10 mouse cellular contexts compared by ENCODE assay signal in the genomic region with DNA sequence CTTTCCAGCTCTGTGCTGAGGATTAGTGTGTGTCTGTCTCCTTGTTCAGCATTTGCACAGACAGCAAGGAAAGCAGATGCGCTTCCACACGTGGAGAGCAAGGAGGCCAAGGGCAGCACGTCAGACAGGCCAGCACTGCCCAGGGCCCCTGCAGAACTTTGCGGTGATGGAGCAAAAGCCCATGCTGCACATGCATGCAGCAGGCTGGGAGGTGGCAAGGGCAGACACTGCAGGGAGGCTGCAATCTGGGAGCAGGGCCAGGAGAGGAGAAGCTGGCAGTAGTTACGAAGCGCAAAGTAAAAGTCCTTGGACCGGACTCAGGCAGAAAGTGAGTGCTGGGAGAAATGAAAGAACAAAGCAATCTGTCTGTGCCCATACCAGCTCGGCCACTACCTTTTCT. TPM values are rescaled to one million over a fixed set of nuclear protein-coding genes. Genes with fewer than 3 reads are reported as not detected.
A peak's percentile ranks its signal among the peaks of the same experiment; 100 is the strongest.
DNase-seq lines count a peak whose midpoint lies in the region; ATAC-seq and TF ChIP-seq lines count a peak whose summit lies in the region.
"Had no signal": no experiment of that assay in that cellular context is flagged by ENCODE, and none has a peak within 500 bp of the region (broad histone marks: within the 10 kb centered on the region; RNA-seq: fewer than 3 reads in every experiment).

No protein-coding gene starts in this region.

- no peak for DNase-seq in heart, postnatal 0 days (ENCODE audit: low spot score)
- no peak for DNase-seq in heart, adult 8-10 months (ENCODE audit: low spot score)
- DNase-seq in neural tube, embryonic 10.5 days (ENCODE audit: extremely low spot score, low spot score) = no peak
- DNase-seq in cerebellum, adult 9-11 months = peak; percentile 67
- peak; percentile 58 for DNase-seq in right cerebral cortex, postnatal 25 days
- DNase-seq in urinary bladder, postnatal 10 days (ENCODE audit: low spot score) = no peak
- DNase-seq in spleen, adult 12 weeks (ENCODE audit: low spot score) = no peak
- DNase-seq: kidney, adult 9 months; liver had no signal

- no peak for TF ChIP-seq CTCF in heart, postnatal 0 days (IDR thresholded peaks at IDR 0.05; ENCODE audit: low read depth)

- H3K27ac ChIP-seq in heart, postnatal 0 days (ENCODE audit: low read depth) = no peak overlapping the region
- H3K27ac ChIP-seq in neural tube, embryonic 14.5 days (ENCODE audit: low read depth, low read length) = 0 out of 2 replicates have a peak overlapping the region, but pooled peaks have one; percentile 18

- no peak overlapping the region for H3K9ac ChIP-seq in heart, postnatal 0 days (replicated peaks; ENCODE audit: low read depth, low read length)
- H3K9ac ChIP-seq in neural tube, embryonic 14.5 days (replicated peaks; ENCODE audit: low read depth, low read length) = no peak overlapping the region

- no peak overlapping the region for H3K4me3 ChIP-seq in heart, postnatal 0 days (ENCODE audit: low read depth, low read length)
- H3K4me3 ChIP-seq in neural tube, embryonic 14.5 days (ENCODE audit: low read depth, low read length) = no peak overlapping the region

- no peaks in the 10 kb centered on the region for H3K9me3 ChIP-seq in heart, postnatal 0 days (replicated peaks; ENCODE audit: control insufficient read depth, low read length)
- no peaks in the 10 kb centered on the region for H3K9me3 ChIP-seq in neural tube, embryonic 14.5 days (ENCODE audit: control insufficient read depth, low read length)

- 58% methylated on average over 8 of the region's 8 CpGs for WGBS in heart, postnatal 0 days
- 74% methylated on average over 8 of the region's 8 CpGs for WGBS in neural tube, embryonic 14.5 days

- H3K4me1 ChIP-seq in heart, postnatal 0 days (ENCODE audit: control insufficient read depth, insufficient read depth) = no peaks in the 10 kb centered on the region
- H3K4me1 ChIP-seq in neural tube, embryonic 14.5 days (ENCODE audit: control insufficient read depth, insufficient read depth, low read length) = no peaks in the 10 kb centered on the region

- H3K27me3 ChIP-seq in heart, postnatal 0 days (ENCODE audit: control insufficient read depth, insufficient read depth, low read length) = no peaks in the 10 kb centered on the region
- no peaks in the 10 kb centered on the region for H3K27me3 ChIP-seq in neural tube, embryonic 14.5 days (ENCODE audit: control insufficient read depth, insufficient read depth, low read length)

- 0 out of 2 replicates have a peak, but pooled peaks have one; percentile 26 for ATAC-seq in heart, postnatal 0 days (ENCODE audit: insufficient read depth, low read depth)
- ATAC-seq in neural tube, embryonic 14.5 days (ENCODE audit: low read depth) = no peak

- no peak for TF ChIP-seq EP300 in heart, postnatal 0 days (IDR thresholded peaks at IDR 0.05; ENCODE audit: low read depth)

- peaks cover 86% of the 10 kb centered on the region for H3K36me3 ChIP-seq in heart, postnatal 0 days (replicated peaks; ENCODE audit: control insufficient read depth, insufficient read depth, low read length)
- peaks cover 82% of the 10 kb centered on the region for H3K36me3 ChIP-seq in neural tube, embryonic 14.5 days (ENCODE audit: control insufficient read depth, insufficient read depth, low read length)

- no peak overlapping the region for H3K4me2 ChIP-seq in heart, postnatal 0 days (ENCODE audit: low read depth, low read length)
- no peak overlapping the region for H3K4me2 ChIP-seq in neural tube, embryonic 14.5 days (ENCODE audit: low read depth, low read length)

RNA-seq across cellular contexts. Expression of a gene that starts 11.7 kb away (rescaled TPM):
- 20.1 and 42.8 TPM in 2 replicates for total RNA-seq in heart, postnatal 0 days (2014; rRNA removed; ENCODE audit: low replicate concordance)
- polyA plus RNA-seq in heart, postnatal 0 days (2015; fragmentation: Nextera tagmentation; extraction: Ambion mirVana) = 90.5 and 99.9 TPM in 2 replicates
- total RNA-seq in heart, adult 8-10 months (2022) = 10 to 100 TPM; 32.9 to 54.5 (median 39.9) TPM
- 114 and 116 TPM in 2 replicates for polyA plus RNA-seq in neural tube, embryonic 14.5 days (2014; fragmentation: Nextera tagmentation; extraction: Ambion mirVana)

RNA-seq across cellular contexts. Expression of a gene that starts 19.5 kb away (rescaled TPM):
- total RNA-seq in heart, postnatal 0 days (2014; rRNA removed; ENCODE audit: low replicate concordance) = 35.6 and 50.7 TPM in 2 replicates
- 10.6 TPM in 2 replicates for polyA plus RNA-seq in heart, postnatal 0 days (2015; fragmentation: Nextera tagmentation; extraction: Ambion mirVana)
- total RNA-seq in heart, adult 8-10 months (2022) = 10 to 100 TPM in 3 of 4 experiments, 1 to 10 TPM in 1; 9.8 to 13.0 (median 11.0) TPM
- polyA plus RNA-seq in neural tube, embryonic 14.5 days (2014; fragmentation: Nextera tagmentation; extraction: Ambion mirVana) = 23.5 and 34.7 TPM in 2 replicates

Comparison
In these comparisons a context has a peak if more than half of its experiments do, and no peak if none do; other contexts are left out.
1. DNase-seq: peak in cerebellum, adult 9-11 months (single experiment) and right cerebral cortex, postnatal 25 days (single experiment); none in heart, postnatal 0 days (single experiment), heart, adult 8-10 months (single experiment), neural tube, embryonic 10.5 days (single experiment), urinary bladder, postnatal 10 days (single experiment) and spleen, adult 12 weeks (single experiment).